Mouse (Mus musculus) bone marrow macrophage, adult 2 months (primary cell): Measurements from ENCODE around the gene C4b.

Experiments
- CTCF ChIP-seq: IDR thresholded peaks from 2 replicates; pipeline ENCODE4 v1.5.1; 2012; ENCODE audit warnings: low read depth, mild to moderate bottlenecking, low read length, moderate library complexity
- POLR2A ChIP-seq: IDR thresholded peaks from 2 replicates; pipeline ENCODE4 v1.6.1; 2012; ENCODE audit warnings: mild to moderate bottlenecking, low read depth, low read length, borderline replicate concordance

DNA sequence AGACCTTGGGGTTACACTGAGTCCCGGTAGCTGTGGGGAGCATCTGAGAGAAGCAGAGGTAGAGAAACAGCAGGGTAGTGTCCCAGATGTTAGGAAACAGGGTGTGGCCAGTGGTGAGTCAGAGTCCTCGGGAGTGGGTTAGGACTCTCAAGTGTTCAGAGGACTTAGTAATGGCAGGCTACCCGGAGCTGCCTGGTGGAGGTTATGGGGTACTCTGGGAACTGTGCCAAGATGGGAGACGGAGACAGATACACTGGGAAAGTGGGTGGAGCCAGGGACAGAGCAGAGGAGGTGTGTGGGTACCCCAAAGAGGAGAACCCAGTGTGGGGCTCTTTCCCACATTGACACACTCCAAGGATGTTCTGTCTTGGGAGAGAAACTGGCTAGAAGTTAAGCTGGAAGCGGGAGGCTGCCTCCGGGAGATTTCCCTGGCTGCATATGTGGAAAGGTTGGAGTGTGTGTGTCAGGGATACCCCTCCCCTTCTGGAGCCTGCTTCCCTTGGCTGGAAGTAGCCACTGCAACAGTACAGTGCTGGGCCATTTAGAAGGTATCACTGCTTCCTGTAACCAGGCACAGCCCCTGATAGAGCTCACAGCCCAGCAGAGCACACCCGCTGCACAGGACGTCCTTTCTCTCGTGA lies 59.3 kb downstream of the C4b start:
- TF ChIP-seq CTCF (no peak), POLR2A (no peak)
